ENCODE assay signal across 19 mouse cellular contexts in genomic region chr3:135673041-135673440, GRCm38 (mm10). TPM values are rescaled to one million over a fixed set of nuclear protein-coding genes. Genes with fewer than 3 reads are reported as not detected.
A peak's percentile ranks its signal among the peaks of the same experiment; 100 is the strongest.
DNase-seq lines count a peak whose midpoint lies in the region; ATAC-seq and TF ChIP-seq lines count a peak whose summit lies in the region.
"Had no signal": no experiment of that assay in that cellular context is flagged by ENCODE, and none has a peak within 500 bp of the region (broad histone marks: within the 10 kb centered on the region; RNA-seq: fewer than 3 reads in every experiment).

No protein-coding gene starts in this region.

- no peak overlapping the region for H3K4me3 ChIP-seq in hindbrain, embryonic 15.5 days
- H3K4me3 ChIP-seq in hindbrain, embryonic 10.5 days: no peak overlapping the region
- no peak overlapping the region for H3K4me3 ChIP-seq in lung, embryonic 15.5 days
- no peak overlapping the region for H3K4me3 ChIP-seq in lung, adult 2 months (replicated peaks; ENCODE audit: extremely low read depth, low read depth, low read length)
- no peak overlapping the region for H3K4me3 ChIP-seq in heart, embryonic 12.5 days
- H3K4me3 ChIP-seq: erythroblast, embryonic 14.5 days; forebrain, embryonic 13.5 days; limb, embryonic 13.5 days; neural tube, embryonic 13.5 days had no signal

- H3K9ac ChIP-seq in hindbrain, embryonic 15.5 days: no peak overlapping the region
- no peak overlapping the region for H3K9ac ChIP-seq in lung, embryonic 15.5 days
- H3K9ac ChIP-seq in heart, embryonic 12.5 days: no peak overlapping the region
- H3K9ac ChIP-seq: forebrain, embryonic 13.5 days; limb, embryonic 13.5 days; neural tube, embryonic 13.5 days had no signal

- no peak for TF ChIP-seq CTCF in lung, adult 2 months (IDR thresholded peaks at IDR 0.05; ENCODE audit: insufficient read depth, low read length)

- DNase-seq in hindbrain, embryonic 10.5 days (ENCODE audit: low spot score): no peak
- no peak for DNase-seq in lung, adult 2 months
- DNase-seq in 3T3-L1 (ENCODE audit: low read depth, low spot score): peak; percentile 50
- peak; percentile 35 for DNase-seq in lung, postnatal 36 days
- DNase-seq in T-cell, adult 2 months (ENCODE audit: low spot score): no peak
- DNase-seq: adrenal gland, postnatal 36 days; gastrocnemius, postnatal 10 days; heart, adult 11 months; kidney, postnatal 36 days; thymus, adult 2 months had no signal

- no peak overlapping the region for H3K4me2 ChIP-seq in hindbrain, embryonic 15.5 days
- H3K4me2 ChIP-seq in lung, embryonic 15.5 days: no peak overlapping the region
- no peak overlapping the region for H3K4me2 ChIP-seq in heart, embryonic 12.5 days
- H3K4me2 ChIP-seq: forebrain, embryonic 13.5 days; limb, embryonic 13.5 days; neural tube, embryonic 13.5 days had no signal

- H3K36me3 ChIP-seq in hindbrain, embryonic 15.5 days: no peaks in the 10 kb centered on the region
- H3K36me3 ChIP-seq in hindbrain, embryonic 10.5 days: no peaks in the 10 kb centered on the region
- no peaks in the 10 kb centered on the region for H3K36me3 ChIP-seq in lung, embryonic 15.5 days
- peaks cover 11% of the 10 kb centered on the region for H3K36me3 ChIP-seq in heart, embryonic 12.5 days
- H3K36me3 ChIP-seq: neural tube, embryonic 13.5 days had no signal

- H3K27me3 ChIP-seq in hindbrain, embryonic 15.5 days: no peaks in the 10 kb centered on the region
- H3K27me3 ChIP-seq in hindbrain, embryonic 10.5 days (ENCODE audit: insufficient read depth, poor library complexity, severe bottlenecking): no peaks in the 10 kb centered on the region
- no peaks in the 10 kb centered on the region for H3K27me3 ChIP-seq in lung, embryonic 15.5 days
- H3K27me3 ChIP-seq in heart, embryonic 12.5 days (replicated peaks): no peaks in the 10 kb centered on the region
- H3K27me3 ChIP-seq: CH12.LX; forebrain, embryonic 13.5 days; limb, embryonic 13.5 days; neural tube, embryonic 13.5 days had no signal

- no peaks in the 10 kb centered on the region for H3K9me3 ChIP-seq in hindbrain, embryonic 15.5 days
- no peaks in the 10 kb centered on the region for H3K9me3 ChIP-seq in hindbrain, embryonic 10.5 days
- H3K9me3 ChIP-seq in lung, embryonic 15.5 days: no peaks in the 10 kb centered on the region
- H3K9me3 ChIP-seq in heart, embryonic 12.5 days (replicated peaks): no peaks in the 10 kb centered on the region
- H3K9me3 ChIP-seq: forebrain, embryonic 13.5 days; limb, embryonic 13.5 days; neural tube, embryonic 13.5 days had no signal

- TF ChIP-seq POLR2A in lung, adult 2 months (IDR thresholded peaks at IDR 0.05; ENCODE audit: borderline replicate concordance, extremely low read depth, low read depth, low read length): no peak

- ATAC-seq in hindbrain, embryonic 15.5 days (ENCODE audit: low FRiP score, low read depth): no peak
- ATAC-seq in lung, embryonic 15.5 days (ENCODE audit: borderline replicate concordance, extremely low read depth, low FRiP score, low TSS enrichment): peak; percentile 41; the same call in 1 of the 2 replicates
- no peak for ATAC-seq in heart, embryonic 12.5 days (ENCODE audit: insufficient number of reproducible peaks, low FRiP score)
- ATAC-seq: inflammation-experienced regulatory T-cells, adult 6 months had no signal

- H3K4me1 ChIP-seq in hindbrain, embryonic 15.5 days (replicated peaks): peaks cover 36% of the 10 kb centered on the region
- H3K4me1 ChIP-seq in hindbrain, embryonic 10.5 days (replicated peaks): peaks cover 11% of the 10 kb centered on the region
- H3K4me1 ChIP-seq in lung, embryonic 15.5 days: peaks cover 44% of the 10 kb centered on the region
- peaks cover 24% of the 10 kb centered on the region for H3K4me1 ChIP-seq in lung, adult 2 months (ENCODE audit: control insufficient read depth, insufficient read depth, low read length)
- H3K4me1 ChIP-seq in heart, embryonic 12.5 days (replicated peaks): peaks cover 51% of the 10 kb centered on the region

- 0 out of 2 replicates have a peak overlapping the region, but pooled peaks have one; percentile 4 for H3K27ac ChIP-seq in hindbrain, embryonic 15.5 days (replicated peaks)
- no peak overlapping the region for H3K27ac ChIP-seq in hindbrain, embryonic 10.5 days
- no peak overlapping the region for H3K27ac ChIP-seq in lung, embryonic 15.5 days
- no peak overlapping the region for H3K27ac ChIP-seq in heart, embryonic 12.5 days (ENCODE audit: poor library complexity, severe bottlenecking)
- H3K27ac ChIP-seq: forebrain, embryonic 13.5 days; limb, embryonic 13.5 days had no signal

- WGBS in hindbrain, embryonic 15.5 days: 88% methylated on average over 4 of the region's 4 CpGs
- WGBS in hindbrain, embryonic 10.5 days: 94% methylated on average over 4 of the region's 4 CpGs
- 65% methylated on average over 4 of the region's 4 CpGs for WGBS in lung, embryonic 15.5 days
- 74% methylated on average over 4 of the region's 4 CpGs for WGBS in lung, adult 2 months
- WGBS in heart, embryonic 12.5 days: 80% methylated on average over 4 of the region's 4 CpGs

RNA-seq across cellular contexts. Expression of gene Nfkb1, which starts 18.3 kb away (rescaled TPM):
- 8.4 and 8.8 TPM in 2 replicates for polyA plus RNA-seq in hindbrain, embryonic 15.5 days (2015; fragmentation: Nextera tagmentation; extraction: Ambion mirVana)
- polyA plus RNA-seq in hindbrain, embryonic 10.5 days (2016; fragmentation: Nextera tagmentation; extraction: Ambion mirVana): 9.4 and 11.1 TPM in 2 replicates
- 28.2 and 30.7 TPM in 2 replicates for polyA plus RNA-seq in lung, embryonic 15.5 days (2015; fragmentation: Nextera tagmentation; extraction: Ambion mirVana)
- polyA plus RNA-seq in lung, adult 2 months (2012; rRNA removed): 114 and 126 TPM in 2 replicates
- polyA plus RNA-seq in heart, embryonic 12.5 days (2016; fragmentation: Nextera tagmentation; extraction: Ambion mirVana): 14.3 and 16.6 TPM in 2 replicates

Comparison
In these comparisons a context has a peak if more than half of its experiments do, and no peak if none do; other contexts are left out.
1. DNase-seq: peak in 3T3-L1 (single experiment) and lung, postnatal 36 days (single experiment); none in hindbrain, embryonic 10.5 days (single experiment), lung, adult 2 months (single experiment) and T-cell, adult 2 months (single experiment).